Mouse (Mus musculus) left cerebral cortex, postnatal 10 days (tissue): ENCODE data around the gene Atxn1. TPM values are rescaled to one million over a fixed set of nuclear protein-coding genes. Genes with fewer than 3 reads are reported as not detected.
A peak's percentile ranks its signal among the peaks of the same experiment; 100 is the strongest.

ENCODE experiments used
- DNase-seq, 2 experiments: peaks; one replicate each; pipeline ENCODE4 v3.0.0; 2021 to 2022; ENCODE audit warnings: low spot score in 2 of 2, mixed read lengths in 1 of 2; ENCODE audit errors: extremely low spot score in 1 of 2
- intact Hi-C: fragments of 180-260 bp; cut with DNase I; formaldehyde crosslinking; loops from one replicate; pipeline ENCODE4 v1.15.1; 2025
- total RNA-seq, 2 experiments: library from RNA; stranded (reverse); gene quantifications; 2 replicates each; pipeline ENCODE4 v1.2.3; 2021

The Atxn1 gene
- total RNA-seq, 2 experiments from 2014 or later, result 149 to 152 TPM

DNA sequence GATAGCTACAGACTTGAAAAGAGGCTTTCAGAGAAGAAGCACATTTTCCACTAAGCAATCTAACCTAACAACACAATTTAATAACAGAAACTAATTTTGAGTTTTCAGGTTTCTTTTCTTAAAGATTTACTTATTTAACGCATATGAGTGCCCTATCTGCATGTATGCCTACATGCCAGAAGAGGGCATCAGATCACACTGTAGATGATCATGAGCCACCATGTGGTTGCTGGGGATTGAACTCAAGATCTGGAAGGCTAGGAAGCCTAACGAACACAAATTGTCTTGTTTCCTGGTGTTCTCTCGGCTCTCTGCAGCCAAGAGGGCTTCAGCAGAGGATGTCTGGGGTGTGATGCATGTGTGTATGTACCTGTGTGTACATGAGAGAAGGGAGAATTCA lies 280.8 kb downstream of the Atxn1 start:
- intact Hi-C loops, result no loop called here
- no peak for DNase-seq

DNA sequence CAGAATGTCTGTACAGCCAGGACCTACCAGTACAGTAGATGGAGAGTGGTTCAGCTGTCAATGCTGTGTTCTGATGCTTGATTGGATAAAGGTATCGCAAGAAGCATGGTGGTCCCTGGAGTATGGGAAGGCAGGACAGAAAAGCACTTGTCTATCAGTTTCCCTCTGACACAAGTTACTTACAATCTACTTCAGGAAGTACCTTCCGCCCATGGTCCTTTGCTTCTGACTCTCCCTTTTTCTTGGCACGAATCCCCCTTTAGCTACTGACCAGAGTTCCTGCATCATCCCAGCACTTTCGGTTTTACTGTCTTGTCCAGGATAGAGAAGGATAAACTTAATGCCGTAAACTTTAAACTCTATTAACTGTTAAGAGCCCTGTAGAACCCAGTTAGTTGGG lies 283.6 kb downstream of the Atxn1 start:
- intact Hi-C loops, result no loop called here
- no peak for DNase-seq

- intact Hi-C loops, result no loop called here
- DNase-seq, result no peak
These were observed 284.2 kb downstream of the Atxn1 start for GRCm38 (mm10) chr13:45680651-45681050.

DNA sequence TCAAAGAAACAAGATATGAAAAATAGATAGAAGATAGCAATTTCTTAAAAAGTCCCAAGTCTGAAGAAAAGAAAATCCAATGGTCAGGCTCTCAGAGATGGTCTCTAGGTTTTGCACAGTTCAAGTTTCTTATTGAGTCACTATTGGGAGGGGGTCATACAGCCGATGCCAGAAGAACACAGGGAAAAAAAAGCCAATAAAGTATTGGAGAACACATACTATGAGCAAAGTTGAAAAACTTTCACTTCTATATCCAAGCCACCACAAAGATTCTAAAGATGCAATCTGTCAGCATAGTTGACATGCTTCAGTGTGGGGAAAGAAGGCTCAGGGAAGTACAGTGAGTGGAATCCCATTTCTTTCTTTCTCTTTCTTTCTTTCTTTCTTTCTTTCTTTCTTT lies 285.7 kb downstream of the Atxn1 start:
- intact Hi-C loops, result no loop called here

GRCm38 (mm10) chr13:45672628-45673027 lies 292.2 kb downstream of the Atxn1 start:
- no peak for DNase-seq
- intact Hi-C loops, result no loop called here

More for the DNA sequence above, 285.7 kb downstream of the Atxn1 start:
- DNase-seq, result no peak

GRCm38 (mm10) chr13:45669969-45670368 lies 294.8 kb downstream of the Atxn1 start:
- intact Hi-C loops, result no loop called here
- no peak for DNase-seq

DNA sequence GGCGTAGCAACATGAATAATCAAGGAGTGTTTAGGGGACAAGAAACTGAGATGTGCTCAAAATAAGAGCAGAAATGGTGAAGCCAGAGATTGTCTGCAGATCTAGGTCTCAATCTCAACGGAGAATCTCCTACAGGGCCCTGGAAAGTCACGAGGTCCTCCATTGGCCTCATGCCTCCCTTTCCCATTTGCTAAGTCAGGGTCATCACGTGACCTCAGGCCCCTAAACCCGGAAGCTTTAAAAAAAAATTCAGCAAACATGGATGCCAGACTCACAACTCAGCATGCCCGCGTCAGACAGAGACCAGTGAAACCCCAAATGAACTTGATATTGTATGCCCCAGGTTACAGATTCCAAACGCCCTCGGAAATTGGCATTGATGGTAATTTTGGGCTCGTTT lies 302.0 kb downstream of the Atxn1 start:
- DNase-seq, result no peak
- intact Hi-C loops, result no loop called here

GRCm38 (mm10) chr13:45662216-45662615 lies 302.6 kb downstream of the Atxn1 start:
- intact Hi-C loops, result no loop called here
- DNase-seq, result no peak

DNA sequence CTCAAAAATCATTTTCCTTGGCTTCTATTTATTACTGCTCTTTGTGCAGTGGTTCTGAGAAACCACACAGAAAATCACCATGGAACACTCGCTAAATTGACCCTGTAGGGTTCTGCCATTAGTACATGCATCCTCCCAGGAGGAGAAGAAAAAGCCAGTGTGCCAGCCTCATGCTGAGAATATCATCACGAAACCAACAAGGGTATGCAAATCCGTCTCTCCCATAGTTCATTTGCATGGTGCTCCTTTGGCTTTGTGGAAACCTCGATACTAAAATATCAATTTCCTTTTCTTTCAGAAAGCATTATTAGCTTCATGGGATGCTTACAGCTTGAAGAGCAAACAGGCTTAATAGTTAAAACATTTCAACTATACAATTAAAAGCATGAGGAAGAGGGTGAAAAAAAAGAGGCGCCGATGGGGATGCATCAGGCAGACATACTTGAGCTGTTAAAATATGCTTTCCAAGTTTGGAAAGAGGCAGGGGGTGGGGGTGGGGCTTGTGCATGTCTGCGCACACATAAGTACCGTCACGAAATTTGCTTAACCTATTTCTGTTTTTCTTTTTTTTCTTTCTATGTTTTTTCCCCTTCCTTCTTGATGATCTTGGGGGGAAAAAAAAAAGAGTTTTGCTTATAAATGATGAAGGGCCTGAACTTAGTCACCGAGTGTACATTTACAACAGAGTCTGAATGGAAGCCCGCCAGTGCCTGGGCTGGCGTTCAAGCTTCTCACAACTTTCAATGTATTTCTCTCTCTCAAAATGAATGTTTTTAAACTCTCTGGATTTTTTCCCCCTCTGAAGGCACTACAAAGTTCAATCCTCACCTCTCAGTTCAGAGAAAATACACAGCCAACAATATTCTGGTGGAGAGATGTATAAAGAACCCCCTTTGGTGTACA lies 303.3 kb downstream of the Atxn1 start:
- intact Hi-C loops, result no loop called here
- DNase-seq, result no peak

GRCm38 (mm10) chr13:45659813-45660212 lies 305.0 kb downstream of the Atxn1 start:
- peak in 1 of 2 experiments; percentile 58 for DNase-seq
- intact Hi-C loops, result no loop called here

DNA sequence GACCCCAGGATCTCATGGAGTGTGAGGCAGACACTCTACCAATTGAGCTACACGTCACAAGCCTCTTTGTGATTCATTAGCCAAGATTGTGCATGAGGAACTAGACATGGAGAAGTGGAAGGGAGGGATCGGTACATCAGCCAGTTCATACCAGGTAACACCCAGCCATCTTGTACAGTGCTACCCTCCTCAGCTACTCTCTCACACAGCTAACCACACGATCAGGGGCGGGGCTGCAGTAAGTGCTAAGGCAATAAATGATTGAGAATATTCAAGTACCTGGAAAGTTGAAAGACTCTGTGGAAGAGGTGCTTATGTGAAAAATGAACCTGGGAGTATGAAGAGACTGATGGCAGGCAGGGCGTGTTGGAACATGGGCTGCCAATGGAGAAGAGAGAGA lies 306.5 kb downstream of the Atxn1 start:
- DNase-seq, result no peak
- intact Hi-C loops, result no loop called here

DNA sequence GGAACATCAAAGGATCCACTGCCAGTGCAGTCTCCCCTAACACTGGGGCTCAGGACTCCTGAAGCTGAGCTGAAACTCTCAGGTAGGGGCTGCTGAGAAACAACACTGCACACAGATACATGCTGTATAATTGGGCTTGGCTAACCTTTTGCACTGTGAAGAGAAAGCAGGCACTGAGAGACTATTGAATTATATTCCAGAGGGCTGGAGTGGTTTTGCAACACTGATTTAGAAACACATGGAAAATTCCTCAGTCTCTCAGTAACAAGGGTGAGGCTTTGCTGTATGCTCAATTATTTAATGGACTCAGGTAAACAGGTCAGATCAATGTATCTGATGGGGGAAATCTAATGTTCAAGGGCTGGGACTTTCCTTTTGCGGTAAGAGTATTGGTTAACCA lies 307.6 kb downstream of the Atxn1 start:
- DNase-seq, result no peak
- intact Hi-C loops, result no loop called here

DNA sequence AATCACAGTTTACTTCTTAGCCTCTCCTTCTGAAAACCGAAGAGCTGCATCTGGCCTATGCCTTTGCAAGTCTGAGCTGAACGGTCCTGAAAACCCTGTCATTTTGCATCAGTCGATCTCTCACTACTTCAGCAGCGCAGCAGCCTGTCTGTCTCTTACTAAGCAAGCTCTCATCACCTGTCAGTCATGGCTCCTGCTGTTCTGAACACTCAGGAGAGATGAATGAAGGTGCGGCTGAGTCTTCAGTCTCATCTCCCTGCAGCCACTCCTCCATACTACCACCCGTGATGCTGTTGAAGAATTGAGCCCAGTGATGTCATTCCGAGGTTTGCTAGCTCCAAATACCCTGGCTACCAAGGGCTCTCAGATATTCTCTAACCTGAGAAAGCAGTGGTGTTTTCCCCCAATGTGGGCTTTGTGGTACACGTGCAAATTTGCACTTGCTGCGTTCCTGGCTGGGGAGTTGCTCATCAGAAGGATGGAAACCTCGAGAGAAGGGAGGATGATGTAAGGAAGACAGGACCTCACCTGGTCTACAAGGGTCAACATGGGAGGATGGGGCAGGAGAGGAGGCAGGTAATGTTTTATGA lies 313.1 kb downstream of the Atxn1 start:
- intact Hi-C loops, result no loop called here
- no peak for DNase-seq

- intact Hi-C loops, result no loop called here
- no peak for DNase-seq
These were observed 315.5 kb downstream of the Atxn1 start for GRCm38 (mm10) chr13:45649197-45649812.

DNA sequence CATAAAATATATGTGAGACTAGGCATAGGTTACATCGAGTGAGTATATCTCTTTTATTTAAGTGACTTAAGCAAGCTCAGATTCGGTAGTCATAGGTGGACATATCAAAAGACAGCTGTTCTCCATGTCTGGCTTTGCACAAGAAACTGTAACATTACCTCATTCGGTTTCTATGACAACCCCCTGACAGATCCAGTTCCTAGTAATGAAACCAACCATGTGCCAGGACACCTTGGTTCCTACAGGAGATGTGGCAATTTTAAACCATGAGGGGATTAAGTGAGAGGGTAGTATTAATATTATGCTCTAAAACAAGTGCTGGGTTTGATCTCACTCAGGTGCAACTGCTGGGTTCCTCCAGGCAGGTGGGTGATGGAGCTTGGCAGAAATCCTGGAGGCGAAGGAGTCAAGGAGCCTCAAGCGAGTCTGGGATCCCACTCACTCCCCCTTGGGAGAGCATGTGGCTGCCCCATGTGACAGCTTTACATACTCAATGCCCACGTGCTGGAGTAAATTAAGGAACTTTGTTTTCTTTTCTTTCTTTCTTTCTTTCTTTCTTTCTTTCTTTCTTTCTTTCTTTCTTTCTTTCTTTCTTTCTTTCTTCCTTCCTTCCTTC lies 320.9 kb downstream of the Atxn1 start:
- intact Hi-C loops, result no loop called here

GRCm38 (mm10) chr13:45642913-45643312 lies 321.9 kb downstream of the Atxn1 start:
- DNase-seq, result no peak
- intact Hi-C loops, result no loop called here

More for the DNA sequence above, 320.9 kb downstream of the Atxn1 start:
- no peak for DNase-seq

DNA sequence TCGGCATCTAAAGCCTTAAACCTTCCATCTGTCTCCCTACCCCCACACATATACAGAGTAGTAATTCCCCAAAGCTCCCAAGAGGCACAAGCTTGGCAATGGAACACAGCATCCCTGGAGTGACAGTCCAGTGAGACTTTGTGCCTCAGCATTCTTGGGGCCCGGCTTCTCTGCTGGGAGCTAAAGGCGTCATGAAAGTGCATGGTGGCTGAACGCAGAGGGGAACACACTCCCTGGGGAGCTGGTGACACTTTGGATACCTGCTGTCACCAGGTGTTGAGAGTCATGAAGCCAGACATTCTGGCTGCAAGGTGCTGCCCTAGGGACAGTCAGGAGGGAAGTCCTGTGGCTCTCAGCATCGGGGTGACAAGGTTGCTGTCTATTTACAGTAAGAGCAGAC lies 324.4 kb downstream of the Atxn1 start:
- intact Hi-C loops, result no loop called here

GRCm38 (mm10) chr13:45638281-45638680 lies 326.5 kb downstream of the Atxn1 start:
- intact Hi-C loops, result no loop called here
- no peak for DNase-seq

More for the DNA sequence above, 324.4 kb downstream of the Atxn1 start:
- peak in 1 of 2 experiments; percentile 30 for DNase-seq

DNA sequence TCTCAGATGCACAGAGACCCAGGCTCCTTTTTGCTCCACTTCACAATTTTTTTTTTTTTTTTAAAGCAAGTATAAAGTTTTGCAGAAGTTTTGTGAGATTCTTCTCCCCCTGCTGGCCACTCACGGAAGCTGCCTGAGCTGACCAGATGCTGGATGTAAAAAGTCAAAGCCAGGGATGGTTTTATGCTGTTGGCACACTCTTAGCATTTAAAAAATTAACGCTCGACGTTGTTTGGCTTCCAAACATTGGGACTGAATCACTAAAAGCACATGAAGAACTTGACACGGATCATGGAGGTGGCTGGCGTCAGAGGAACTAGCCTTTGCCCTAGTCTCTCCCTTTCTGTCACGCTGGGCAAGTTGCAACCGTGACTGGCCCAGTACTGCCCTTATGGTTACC lies 327.5 kb downstream of the Atxn1 start:
- peak in 1 of 2 experiments; percentile 54 for DNase-seq
- intact Hi-C loops, result no loop called here
